Mouse (Mus musculus) right cerebral cortex, adult 18-20 months (tissue): Measurements from ENCODE around the gene Hnrnpk.
"Not testable (repeated sequence)": the region's sequence is repeated elsewhere in the genome, so short reads cannot be mapped to it uniquely, and the experiment has no call there.

Experiments
- DNase-seq: peaks from one replicate; pipeline ENCODE4 v3.0.0; 2022; ENCODE audit warnings: mixed read lengths

The Hnrnpk gene

GRCm38 (mm10) chr13:58403243-58403642 is at the start of gene Hnrnpk:
Gene Hnrnpk, minus strand, starts transcription at chr13:58403343.
- not testable (repeated sequence) for DNase-seq

GRCm38 (mm10) chr13:58452246-58452645 is 49.1 kb upstream of the Hnrnpk start:
- no peak for DNase-seq

- no peak for DNase-seq
Observed at GRCm38 (mm10) chr13:58450459-58451182, 47.5 kb upstream of the Hnrnpk start.

GRCm38 (mm10) chr13:58446541-58446940 is 43.4 kb upstream of the Hnrnpk start:
- no peak for DNase-seq

- DNase-seq, result no peak
Observed at GRCm38 (mm10) chr13:58443787-58444186, 40.6 kb upstream of the Hnrnpk start.

GRCm38 (mm10) chr13:58443326-58443725 is 40.2 kb upstream of the Hnrnpk start:
- DNase-seq, result no peak

- no peak for DNase-seq
Observed at GRCm38 (mm10) chr13:58439716-58440115, 36.6 kb upstream of the Hnrnpk start.

- DNase-seq, result no peak
Observed at GRCm38 (mm10) chr13:58423061-58423660, 20.0 kb upstream of the Hnrnpk start.

GRCm38 (mm10) chr13:58422242-58422641 is 19.1 kb upstream of the Hnrnpk start:
- no peak for DNase-seq

GRCm38 (mm10) chr13:58421026-58421425 is 17.9 kb upstream of the Hnrnpk start:
- DNase-seq, result no peak

- no peak for DNase-seq
Observed at GRCm38 (mm10) chr13:58419266-58419665, 16.1 kb upstream of the Hnrnpk start.

GRCm38 (mm10) chr13:58418656-58419055 is 15.5 kb upstream of the Hnrnpk start:
- no peak for DNase-seq

- no peak for DNase-seq
Observed at GRCm38 (mm10) chr13:58415838-58416237, 12.7 kb upstream of the Hnrnpk start.

GRCm38 (mm10) chr13:58415374-58415773 is 12.2 kb upstream of the Hnrnpk start:
- DNase-seq, result no peak

GRCm38 (mm10) chr13:58411073-58411472 is 7.9 kb upstream of the Hnrnpk start:
- DNase-seq, result no peak

- no peak for DNase-seq
Observed at GRCm38 (mm10) chr13:58402744-58403110, 416 bp downstream of the Hnrnpk start.

- peak; percentile 97 for DNase-seq
Observed at GRCm38 (mm10) chr13:58402003-58402743, 970 bp downstream of the Hnrnpk start, which contains the start of gene Rmi1. Gene Rmi1, plus strand, starts transcription at chr13:58402248.

GRCm38 (mm10) chr13:58401135-58402002 is 1.8 kb downstream of the Hnrnpk start:
- peak; percentile 75 for DNase-seq

GRCm38 (mm10) chr13:58400576-58400975 is 2.6 kb downstream of the Hnrnpk start:
- no peak for DNase-seq

GRCm38 (mm10) chr13:58397651-58398050 is 5.5 kb downstream of the Hnrnpk start:
- DNase-seq, result no peak

GRCm38 (mm10) chr13:58394392-58394791 is 8.8 kb downstream of the Hnrnpk start:
- DNase-seq, result not testable (repeated sequence)

- DNase-seq, result no peak
Observed at GRCm38 (mm10) chr13:58389324-58389951, 13.7 kb downstream of the Hnrnpk start.
